Mouse (Mus musculus) monocyte, adult 2 months (primary cell): ENCODE data around the gene Accsl.

ENCODE experiments used
- DNase-seq, 2 experiments: peaks; one replicate each; pipeline ENCODE4 v3.0.0; 2022; ENCODE audit warnings: low spot score in 2 of 2, low read depth in 1 of 2

Accsl gene

GRCm38 (mm10) chr2:93811812-93812211 lies 57.1 kb downstream of the Accsl start:
- peak in 1 of 2 experiments; percentile 33 for DNase-seq

GRCm38 (mm10) chr2:93809931-93810330 lies 59.0 kb downstream of the Accsl start:
- DNase-seq: no peak

GRCm38 (mm10) chr2:93808071-93808470 lies 60.9 kb downstream of the Accsl start:
- no peak for DNase-seq

GRCm38 (mm10) chr2:93807440-93807839 lies 61.5 kb downstream of the Accsl start:
- DNase-seq: no peak

GRCm38 (mm10) chr2:93806487-93807201 lies 62.3 kb downstream of the Accsl start:
- DNase-seq: no peak

- DNase-seq: no peak
Measured at GRCm38 (mm10) chr2:93805523-93805922, 63.4 kb downstream of the Accsl start.
